Mouse (Mus musculus) embryo, embryonic 10.5 days (tissue): ENCODE results near the gene 4930432K21Rik.

Experiments used
- DNase-seq: peaks from one replicate; pipeline ENCODE4 v3.0.0-alpha.2; 2015; ENCODE audit warnings: low spot score

Gene 4930432K21Rik

GRCm38 (mm10) chr8:84147769-84148530, at the start of gene 4930432K21Rik, which contains the start of gene Cc2d1a:
4930432K21Rik (plus strand) TSS chr8:84148025.
Cc2d1a (minus strand) TSS chr8:84147936.
- DNase-seq: peak; percentile 98

GRCm38 (mm10) chr8:84098376-84098775, 49.4 kb upstream of the 4930432K21Rik start:
- DNase-seq: no peak

GRCm38 (mm10) chr8:84101476-84102270, 46.2 kb upstream of the 4930432K21Rik start:
- no peak for DNase-seq

- DNase-seq: no peak
These were observed 44.2 kb upstream of the 4930432K21Rik start for GRCm38 (mm10) chr8:84103601-84104000.

- peak; percentile 83 for DNase-seq
These were observed 43.6 kb upstream of the 4930432K21Rik start for GRCm38 (mm10) chr8:84104221-84104620.

GRCm38 (mm10) chr8:84104697-84105609, 42.9 kb upstream of the 4930432K21Rik start, which contains the start of gene Dcaf15:
Dcaf15 (minus strand) TSS chr8:84104768.
- peak; percentile 100 for DNase-seq

GRCm38 (mm10) chr8:84105676-84106075, 42.1 kb upstream of the 4930432K21Rik start:
- DNase-seq: no peak

- DNase-seq: no peak
These were observed 41.4 kb upstream of the 4930432K21Rik start for GRCm38 (mm10) chr8:84106216-84107040.

- no peak for DNase-seq
These were observed 32.2 kb upstream of the 4930432K21Rik start for GRCm38 (mm10) chr8:84115646-84116045.

- no peak for DNase-seq
These were observed 25.7 kb upstream of the 4930432K21Rik start for GRCm38 (mm10) chr8:84122151-84122550.

- DNase-seq: peak; percentile 5
These were observed 22.2 kb upstream of the 4930432K21Rik start, which contains the start of gene Podnl1 for GRCm38 (mm10) chr8:84125656-84126055. Podnl1 (plus strand) TSS chr8:84125989.

GRCm38 (mm10) chr8:84126742-84127141, 21.1 kb upstream of the 4930432K21Rik start:
- DNase-seq: no peak

- DNase-seq: no peak
These were observed 20.5 kb upstream of the 4930432K21Rik start for GRCm38 (mm10) chr8:84127202-84127901.

- DNase-seq: no peak
These were observed 19.5 kb upstream of the 4930432K21Rik start for GRCm38 (mm10) chr8:84128277-84128676.

- no peak for DNase-seq
These were observed 17.0 kb upstream of the 4930432K21Rik start for GRCm38 (mm10) chr8:84130806-84131205.

- DNase-seq: no peak
These were observed 15.6 kb upstream of the 4930432K21Rik start for GRCm38 (mm10) chr8:84132225-84132624.

GRCm38 (mm10) chr8:84137848-84138247, 10.0 kb upstream of the 4930432K21Rik start:
- DNase-seq: no peak

GRCm38 (mm10) chr8:84140838-84141237, 7.0 kb upstream of the 4930432K21Rik start:
- DNase-seq: no peak

GRCm38 (mm10) chr8:84144636-84145245, 3.1 kb upstream of the 4930432K21Rik start:
- DNase-seq: no peak

- peak; percentile 16 for DNase-seq
These were observed 480 bp upstream of the 4930432K21Rik start for GRCm38 (mm10) chr8:84147324-84147766.
